Mouse (Mus musculus): ENCODE measurements around the gene Fam198a.

Gene Fam198a

GRCm38 (mm10) chr9:122023873-122024272 lies 73.1 kb downstream of the Fam198a start:
- DNase-seq, result no peak

- DNase-seq, result no peak
Measured at GRCm38 (mm10) chr9:122024419-122024818, 73.6 kb downstream of the Fam198a start.

GRCm38 (mm10) chr9:122025855-122026590 lies 75.2 kb downstream of the Fam198a start:
- peak; percentile 46 to 49 for DNase-seq

DNA sequence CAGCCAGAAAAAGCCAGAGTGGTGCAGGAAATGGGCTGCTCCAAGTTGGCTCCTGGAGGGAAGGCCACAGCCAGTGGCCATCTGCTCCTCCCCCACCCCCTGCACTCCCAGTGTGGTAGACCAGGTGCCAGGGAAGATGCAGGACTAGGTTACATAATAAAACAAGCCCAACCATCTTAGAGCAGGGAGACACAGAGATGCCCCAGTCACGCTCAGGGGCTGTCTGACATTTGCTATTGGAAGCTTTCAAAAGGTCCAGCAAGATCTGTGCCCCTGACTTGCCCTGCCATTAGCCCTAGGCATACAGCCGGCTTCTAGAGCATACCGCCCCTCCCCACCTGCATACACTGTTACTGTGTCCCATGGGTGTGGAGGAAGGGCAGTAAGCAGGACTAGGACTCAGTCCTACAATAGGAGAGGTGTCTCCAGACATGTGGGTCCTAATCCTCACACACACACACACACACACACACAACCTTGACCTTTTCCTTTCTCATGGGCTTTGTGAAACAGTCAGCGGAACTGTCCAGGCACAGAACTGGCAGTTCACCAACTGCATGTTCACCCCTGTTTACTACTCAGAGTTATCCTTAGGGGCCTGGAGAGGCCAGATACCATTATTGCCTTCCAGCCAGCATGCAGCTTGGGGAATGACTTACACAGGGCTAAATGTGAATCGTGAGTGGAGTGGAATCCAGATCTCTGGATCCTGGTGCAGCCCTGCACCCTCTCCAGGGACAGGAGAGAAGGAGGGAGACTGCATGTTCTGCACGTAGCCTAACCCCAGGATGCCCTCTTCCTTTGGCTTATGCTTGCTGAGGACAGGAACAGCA lies 76.5 kb downstream of the Fam198a start:
- DNase-seq, result peak; percentile 95

GRCm38 (mm10) chr9:122027914-122028745 lies 77.3 kb downstream of the Fam198a start:
- DNase-seq, result no peak

- peak in 1 of 2 experiments; percentile 19 for DNase-seq
Measured at GRCm38 (mm10) chr9:122029765-122030164, 79.0 kb downstream of the Fam198a start.

Measured in cerebellum, postnatal 25 days (tissue).